Mouse (Mus musculus): ENCODE measurements around the gene Olfr1313. TPM values are rescaled to one million over a fixed set of nuclear protein-coding genes. Genes with fewer than 3 reads are reported as not detected.
"Not testable (repeated sequence)": the region's sequence is repeated elsewhere in the genome, so short reads cannot be mapped to it uniquely, and the experiment has no call there.

Olfr1313 gene
- total RNA-seq (2014; fragmentation: Nextera tagmentation) (not detected in 2 replicates), total RNA-seq (2017) (not detected in 2 replicates)

- ATAC-seq (replicated peaks; ENCODE audit: low FRiP score, low TSS enrichment, poor library complexity, severe bottlenecking): no peak
Measured at GRCm38 (mm10) chr2:112077743-112078142, at the start of gene Olfr1313. TSS of gene Olfr1313 (minus strand) at chr2:112077843.

GRCm38 (mm10) chr2:112115340-112115739, 37.7 kb upstream of the Olfr1313 start, which contains the start of gene Olfr1315-ps1:
TSS of gene Olfr1315-ps1 (minus strand) at chr2:112115440.
- no peak for ATAC-seq (replicated peaks; ENCODE audit: low FRiP score, low TSS enrichment, poor library complexity, severe bottlenecking)

- ATAC-seq (replicated peaks; ENCODE audit: low FRiP score, low TSS enrichment, poor library complexity, severe bottlenecking): no peak
Measured at GRCm38 (mm10) chr2:112096681-112097080, 19.0 kb upstream of the Olfr1313 start, which contains the start of gene Olfr1314. TSS of gene Olfr1314 (minus strand) at chr2:112096781.

- no peak for ATAC-seq (replicated peaks; ENCODE audit: low FRiP score, low TSS enrichment, poor library complexity, severe bottlenecking)
Measured at GRCm38 (mm10) chr2:112050138-112050537, 27.5 kb downstream of the Olfr1313 start, which contains the start of gene Olfr1312. TSS of gene Olfr1312 (minus strand) at chr2:112050238.

GRCm38 (mm10) chr2:112026971-112027370, 50.7 kb downstream of the Olfr1313 start:
- not testable (repeated sequence) for ATAC-seq (replicated peaks; ENCODE audit: low FRiP score, low TSS enrichment, poor library complexity, severe bottlenecking)

- no peak for ATAC-seq (replicated peaks; ENCODE audit: low FRiP score, low TSS enrichment, poor library complexity, severe bottlenecking)
Measured at GRCm38 (mm10) chr2:112024312-112024711, 53.3 kb downstream of the Olfr1313 start, which contains the start of gene Olfr1311. TSS of gene Olfr1311 (minus strand) at chr2:112024412.

Other genes with a start within 250 kb of the Olfr1313 start
- gene Olfr1305, start 200.7 kb downstream of the Olfr1313 start, total RNA-seq (2014; fragmentation: Nextera tagmentation): not detected in 2 replicates
- gene Olfr1305, start 200.7 kb downstream of the Olfr1313 start, total RNA-seq (2017): not detected in 2 replicates
- not detected in 2 replicates for gene Olfr1306, start 161.6 kb downstream of the Olfr1313 start, total RNA-seq (2014; fragmentation: Nextera tagmentation)
- gene Olfr1306, start 161.6 kb downstream of the Olfr1313 start, total RNA-seq (2017): not detected in 2 replicates
- not detected in 2 replicates for gene Olfr1307, start 128.4 kb downstream of the Olfr1313 start, total RNA-seq (2014; fragmentation: Nextera tagmentation)
- gene Olfr1307, start 128.4 kb downstream of the Olfr1313 start, total RNA-seq (2017): not detected in 2 replicates
- not detected in 2 replicates for gene Olfr1308, start 112.9 kb downstream of the Olfr1313 start, total RNA-seq (2014; fragmentation: Nextera tagmentation)
- gene Olfr1308, start 112.9 kb downstream of the Olfr1313 start, total RNA-seq (2017): not detected in 2 replicates
- gene Olfr1309, start 87.6 kb downstream of the Olfr1313 start, total RNA-seq (2014; fragmentation: Nextera tagmentation): not detected in 2 replicates
- not detected in 2 replicates for gene Olfr1309, start 87.6 kb downstream of the Olfr1313 start, total RNA-seq (2017)
- gene Olfr1310, start 65.1 kb downstream of the Olfr1313 start, total RNA-seq (2014; fragmentation: Nextera tagmentation): not detected in 2 replicates
- not detected in 2 replicates for gene Olfr1310, start 65.1 kb downstream of the Olfr1313 start, total RNA-seq (2017)
- not detected in 2 replicates for gene Olfr1311, start 53.4 kb downstream of the Olfr1313 start, total RNA-seq (2014; fragmentation: Nextera tagmentation)
- gene Olfr1311, start 53.4 kb downstream of the Olfr1313 start, total RNA-seq (2017): not detected in 2 replicates
- gene Olfr1312, start 27.6 kb downstream of the Olfr1313 start, total RNA-seq (2014; fragmentation: Nextera tagmentation): not detected in 2 replicates
- gene Olfr1312, start 27.6 kb downstream of the Olfr1313 start, total RNA-seq (2017): not detected in 2 replicates
- gene Olfr1314, start 18.9 kb upstream of the Olfr1313 start, total RNA-seq (2014; fragmentation: Nextera tagmentation): not detected in 2 replicates
- gene Olfr1314, start 18.9 kb upstream of the Olfr1313 start, total RNA-seq (2017): not detected in 2 replicates
- gene Olfr1315-ps1, start 37.6 kb upstream of the Olfr1313 start, total RNA-seq (2014; fragmentation: Nextera tagmentation): not detected in 2 replicates
- not detected in 2 replicates for gene Olfr1315-ps1, start 37.6 kb upstream of the Olfr1313 start, total RNA-seq (2017)
- gene Olfr1316, start 57.1 kb upstream of the Olfr1313 start, total RNA-seq (2014; fragmentation: Nextera tagmentation): not detected in 2 replicates
- not detected in 2 replicates for gene Olfr1316, start 57.1 kb upstream of the Olfr1313 start, total RNA-seq (2017)
- not detected in 2 replicates for gene Olfr1317, start 62.5 kb upstream of the Olfr1313 start, total RNA-seq (2014; fragmentation: Nextera tagmentation)
- gene Olfr1317, start 62.5 kb upstream of the Olfr1313 start, total RNA-seq (2017): not detected in 2 replicates
- gene Olfr1318, start 76.4 kb upstream of the Olfr1313 start, total RNA-seq (2014; fragmentation: Nextera tagmentation): not detected in 2 replicates
- gene Olfr1318, start 76.4 kb upstream of the Olfr1313 start, total RNA-seq (2017): not detected in 2 replicates
- gene Lpcat4, start 161.6 kb upstream of the Olfr1313 start, total RNA-seq (2014; fragmentation: Nextera tagmentation): 2.4 and 3.4 TPM in 2 replicates
- 8.5 TPM in 1 of 2 replicates, not detected in the other for gene Lpcat4, start 161.6 kb upstream of the Olfr1313 start, total RNA-seq (2017)
- not detected in 2 replicates for gene Nutm1, start 181.4 kb upstream of the Olfr1313 start, total RNA-seq (2014; fragmentation: Nextera tagmentation)
- 0.42 TPM in 1 of 2 replicates, not detected in the other for gene Nutm1, start 181.4 kb upstream of the Olfr1313 start, total RNA-seq (2017)
- gene Nop10, start 184.1 kb upstream of the Olfr1313 start, total RNA-seq (2014; fragmentation: Nextera tagmentation): 165 and 205 TPM in 2 replicates
- 238 and 272 TPM in 2 replicates for gene Nop10, start 184.1 kb upstream of the Olfr1313 start, total RNA-seq (2017)
- 44.5 and 62.2 TPM in 2 replicates for gene Slc12a6, start 188.0 kb upstream of the Olfr1313 start, total RNA-seq (2014; fragmentation: Nextera tagmentation)
- 41.3 and 53.0 TPM in 2 replicates for gene Slc12a6, start 188.0 kb upstream of the Olfr1313 start, total RNA-seq (2017)
- gene Gm21985, start 188.5 kb upstream of the Olfr1313 start, total RNA-seq (2014; fragmentation: Nextera tagmentation): 0.74 and 2.5 TPM in 2 replicates
- gene Gm21985, start 188.5 kb upstream of the Olfr1313 start, total RNA-seq (2017): 1.6 TPM in 1 of 2 replicates, not detected in the other